Mouse (Mus musculus) embryonic facial prominence, embryonic 14.5 days (tissue): Measurements from ENCODE around the gene Kif19a. TPM values are rescaled to one million over a fixed set of nuclear protein-coding genes. Genes with fewer than 3 reads are reported as not detected.

ENCODE experiments used
- ATAC-seq: fragments of 200-750 bp; cut with Nextera tagmentation; 2 replicates; pipeline ENCODE4 v1.8.0; 2017; ENCODE audit warnings: low read depth, moderate number of reproducible peaks, moderate TSS enrichment
- DNase-seq: peaks from one replicate; pipeline ENCODE4 v3.0.0-alpha.2; 2015; ENCODE audit warnings: low spot score
- H3K27ac ChIP-seq: fragments of 300-500 bp; sonication (generic); replicated peaks from 2 replicates; pipeline ENCODE4 v1.5.1; 2014; ENCODE audit warnings: low read depth, mild to moderate bottlenecking, low read length, moderate library complexity
- H3K27me3 ChIP-seq: fragments of 300-500 bp; sonication (generic); replicated peaks from 2 replicates; pipeline ENCODE4 v1.6.1; 2014; ENCODE audit warnings: low read length; ENCODE audit not compliant: control insufficient read depth, insufficient read depth
- H3K36me3 ChIP-seq: fragments of 300-500 bp; sonication (generic); 2 replicates; pipeline ENCODE4 v1.6.1; 2014; ENCODE audit warnings: low read length, mixed read lengths; ENCODE audit not compliant: control insufficient read depth, insufficient read depth
- H3K4me1 ChIP-seq: fragments of 300-500 bp; sonication (generic); 2 replicates; pipeline ENCODE4 v1.6.1; 2014; ENCODE audit warnings: antibody characterized with exemption, low read length; ENCODE audit not compliant: control insufficient read depth, insufficient read depth
- H3K4me2 ChIP-seq: fragments of 300-500 bp; sonication (generic); 2 replicates; pipeline ENCODE4 v1.6.1; 2014; ENCODE audit warnings: low read depth, mild to moderate bottlenecking, low read length, moderate library complexity, mixed read lengths
- H3K4me3 ChIP-seq: fragments of 300-500 bp; sonication (generic); 2 replicates; pipeline ENCODE4 v1.5.1; 2014; ENCODE audit warnings: low read depth, mild to moderate bottlenecking, low read length
- H3K9ac ChIP-seq: fragments of 300-500 bp; sonication (generic); 2 replicates; pipeline ENCODE4 v1.6.1; 2014; ENCODE audit warnings: low read depth, mild to moderate bottlenecking, low read length, moderate library complexity, mixed read lengths
- H3K9me3 ChIP-seq: fragments of 300-500 bp; sonication (generic); 2 replicates; pipeline ENCODE4 v1.6.1; 2016; ENCODE audit warnings: low read length; ENCODE audit not compliant: control insufficient read depth
- WGBS: fragments of 180-500 bp; shearing (Covaris S2); extraction: QIAGEN DNeasy Blood & Tissue Kit; methylation state at CpG from one replicate; pipeline ENCODE4 v1.1.7; 2014; 5-methylcytosine and 5-hydroxymethylcytosine counted together
- polyA plus RNA-seq: library from polyadenylated mRNA; unstranded; fragments of >200 nt; fragmentation: Nextera tagmentation; extraction: Ambion mirVana; gene quantifications from 2 replicates; pipeline ENCODE4 v1.2.1, GENCODE M21; 2014

Gene Kif19a
- polyA plus RNA-seq, 1 experiment from 2014 or later = 2.1 TPM

DNA sequence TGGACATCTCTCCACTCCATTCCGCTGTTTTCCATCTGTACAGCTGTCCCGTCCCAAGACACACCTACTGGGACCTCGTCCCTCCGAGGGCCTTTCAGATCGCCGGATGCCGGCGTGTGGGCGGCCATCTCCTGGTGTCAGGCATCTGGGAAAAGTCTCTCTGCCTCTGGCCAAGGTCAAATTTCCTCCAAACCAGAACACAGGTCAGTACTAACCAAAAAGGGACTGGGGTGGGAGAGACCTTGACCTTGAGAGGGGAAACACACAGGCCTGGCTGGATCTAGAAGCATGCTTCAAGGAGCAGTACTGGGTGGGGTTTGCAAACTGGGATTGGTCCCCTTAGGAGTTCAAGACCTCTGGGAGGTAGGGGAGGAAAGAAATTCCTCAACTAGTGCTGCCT lies 24.5 kb downstream of the Kif19a start:
- no peak overlapping the region for H3K9ac ChIP-seq
- no peak for DNase-seq
- H3K27me3 ChIP-seq = peaks cover 93% of the 10 kb centered on the region
- H3K27ac ChIP-seq = no peak overlapping the region
- H3K4me1 ChIP-seq = peaks cover 7% of the 10 kb centered on the region
- no peaks in the 10 kb centered on the region for H3K36me3 ChIP-seq
- H3K4me3 ChIP-seq = no peak overlapping the region
- WGBS = 60% methylated on average over 9 of the region's 9 CpGs
- no peak overlapping the region for H3K4me2 ChIP-seq
- H3K9me3 ChIP-seq = no peaks in the 10 kb centered on the region
- no peak for ATAC-seq

GRCm38 (mm10) chr11:114790171-114790570 lies 25.0 kb downstream of the Kif19a start:
- DNase-seq (no peak), ATAC-seq (no peak)
- Histone ChIP-seq H3K27ac (no peak overlapping the region), H3K36me3 (no peaks in the 10 kb centered on the region), H3K9ac (no peak overlapping the region), H3K4me3 (no peak overlapping the region), H3K4me1 (peaks cover 7% of the 10 kb centered on the region), H3K4me2 (no peak overlapping the region), H3K27me3 (peaks cover 89% of the 10 kb centered on the region), H3K9me3 (no peaks in the 10 kb centered on the region)
- WGBS = 68% methylated on average over 12 of the region's 12 CpGs

DNA sequence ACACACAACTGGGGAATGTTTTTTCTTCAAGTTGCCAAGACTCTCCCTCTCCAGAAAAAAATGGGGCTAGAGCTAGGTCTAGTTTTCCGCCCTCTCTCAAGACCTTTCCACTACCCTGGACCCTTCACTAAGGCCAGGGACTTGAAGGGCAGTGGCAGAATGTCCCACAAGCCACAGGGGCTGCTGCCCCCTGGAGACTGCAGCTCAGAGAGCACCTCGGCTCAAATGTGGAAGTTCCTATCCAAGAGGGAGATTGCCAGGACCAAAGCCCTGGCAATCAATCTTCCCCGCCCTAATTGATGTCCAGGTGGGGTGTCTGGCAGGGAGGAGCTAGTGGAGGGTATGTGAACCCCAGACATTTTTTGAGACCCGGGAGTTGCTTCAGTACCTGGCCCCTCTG lies 25.7 kb downstream of the Kif19a start:
- H3K4me2 ChIP-seq = no peak overlapping the region
- no peak for DNase-seq
- no peak overlapping the region for H3K9ac ChIP-seq
- no peaks in the 10 kb centered on the region for H3K36me3 ChIP-seq
- no peaks in the 10 kb centered on the region for H3K9me3 ChIP-seq
- ATAC-seq = no peak
- WGBS = 31% methylated on average over 4 of the region's 4 CpGs
- H3K4me1 ChIP-seq = peaks cover 11% of the 10 kb centered on the region
- peaks cover 82% of the 10 kb centered on the region for H3K27me3 ChIP-seq
- H3K27ac ChIP-seq = no peak overlapping the region
- H3K4me3 ChIP-seq = peak overlapping the region; percentile 46; the same call in 1 of the 2 replicates

DNA sequence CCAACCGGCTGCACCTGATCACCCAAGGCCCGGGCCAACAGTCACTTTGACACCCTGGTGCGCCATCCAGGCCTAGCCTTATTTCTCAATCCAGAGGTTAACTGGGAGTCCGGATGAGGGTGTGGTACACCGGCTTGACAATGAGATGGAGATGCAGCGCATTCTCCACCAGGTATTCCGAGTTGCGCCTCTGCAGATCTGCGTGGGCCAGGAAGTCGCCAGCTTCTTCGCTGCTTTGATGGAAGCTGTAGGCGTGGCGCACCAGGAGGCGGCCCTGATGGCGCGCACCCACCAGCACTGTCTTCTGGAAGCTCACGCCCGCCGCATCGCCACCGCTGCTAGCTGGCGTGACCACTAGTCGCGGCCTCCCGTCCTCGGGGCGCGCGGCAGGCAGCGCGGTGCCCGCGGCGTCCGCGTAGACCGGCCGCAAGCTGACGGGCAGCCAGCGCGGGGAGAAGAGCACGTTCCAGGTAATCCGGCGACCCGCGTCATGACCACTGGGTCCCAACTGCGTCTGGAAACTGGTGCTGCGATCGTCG lies 26.2 kb downstream of the Kif19a start:
- H3K27ac ChIP-seq = no peak overlapping the region
- H3K27me3 ChIP-seq = peaks cover 76% of the 10 kb centered on the region
- peaks cover 7% of the 10 kb centered on the region; the same call in 1 of the 2 replicates for H3K4me1 ChIP-seq
- H3K36me3 ChIP-seq = no peaks in the 10 kb centered on the region
- peak overlapping the region; percentile 91 for H3K4me2 ChIP-seq
- peak overlapping the region; percentile 46 for H3K4me3 ChIP-seq
- DNase-seq = no peak
- WGBS = 4% methylated on average over 28 of the region's 50 CpGs
- no peaks in the 10 kb centered on the region for H3K9me3 ChIP-seq
- H3K9ac ChIP-seq = peak overlapping the region; percentile 47
- no peak for ATAC-seq

DNA sequence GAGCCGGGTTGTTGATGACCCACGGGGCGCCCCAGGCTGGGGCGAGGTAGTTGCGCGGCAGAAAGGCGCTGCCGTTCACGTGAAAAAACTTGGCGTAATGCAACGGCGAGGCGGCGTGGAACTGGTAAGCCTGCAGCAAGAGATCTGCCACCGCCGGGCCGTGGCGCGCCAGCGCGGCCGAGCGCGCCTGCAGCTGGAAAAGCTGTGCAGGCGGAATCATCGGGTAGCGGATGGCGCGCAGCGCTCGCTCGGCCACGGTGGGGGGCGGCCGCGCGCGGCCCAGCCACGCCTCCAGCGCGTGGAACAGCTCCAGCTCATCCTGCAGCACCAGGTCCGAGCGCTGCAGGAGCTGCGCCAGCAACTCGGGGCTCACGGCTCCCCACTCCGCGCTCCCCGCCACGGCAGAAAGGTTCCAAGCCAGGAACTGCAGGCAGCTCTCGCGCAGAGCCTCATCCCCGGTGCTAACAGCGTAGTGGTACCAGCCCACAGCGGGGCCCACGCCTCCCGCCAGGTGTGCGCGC lies 26.8 kb downstream of the Kif19a start:
- H3K9ac ChIP-seq = peak overlapping the region; percentile 47
- no peak for ATAC-seq
- peak overlapping the region; percentile 91 for H3K4me2 ChIP-seq
- H3K27me3 ChIP-seq = peaks cover 71% of the 10 kb centered on the region
- 0% methylated on average over 34 of the region's 59 CpGs for WGBS
- H3K9me3 ChIP-seq = no peaks in the 10 kb centered on the region
- no peak for DNase-seq
- H3K4me1 ChIP-seq = peaks cover 7% of the 10 kb centered on the region; the same call in 1 of the 2 replicates
- peak overlapping the region; percentile 46 for H3K4me3 ChIP-seq
- H3K27ac ChIP-seq = no peak overlapping the region
- no peaks in the 10 kb centered on the region for H3K36me3 ChIP-seq

- Histone ChIP-seq H3K27me3 (peaks cover 62% of the 10 kb centered on the region), H3K4me2 (no peak overlapping the region), H3K4me1 (peaks cover 7% of the 10 kb centered on the region; the same call in 1 of the 2 replicates), H3K9ac (no peak overlapping the region), H3K27ac (no peak overlapping the region), H3K9me3 (no peaks in the 10 kb centered on the region), H3K36me3 (no peaks in the 10 kb centered on the region), H3K4me3 (no peak overlapping the region)
- no peak for ATAC-seq
- DNase-seq = no peak
- WGBS = 48% methylated on average over 5 of the region's 5 CpGs
Measured at GRCm38 (mm10) chr11:114792931-114793494, 27.8 kb downstream of the Kif19a start.

GRCm38 (mm10) chr11:114793868-114794545 lies 28.8 kb downstream of the Kif19a start:
- Histone ChIP-seq H3K27ac (no peak overlapping the region), H3K27me3 (peaks cover 53% of the 10 kb centered on the region), H3K36me3 (no peaks in the 10 kb centered on the region), H3K9ac (no peak overlapping the region), H3K4me2 (no peak overlapping the region), H3K4me3 (no peak overlapping the region), H3K9me3 (no peaks in the 10 kb centered on the region), H3K4me1 (peaks cover 7% of the 10 kb centered on the region; the same call in 1 of the 2 replicates)
- ATAC-seq (no peak), DNase-seq (no peak)
- 69% methylated on average over 17 of the region's 19 CpGs for WGBS

- 43% methylated on average over 4 of the region's 4 CpGs for WGBS
- peak overlapping the region; percentile 67 for H3K4me2 ChIP-seq
- no peak overlapping the region for H3K9ac ChIP-seq
- 0 out of 2 replicates have a peak, but pooled peaks have one; percentile 1 for ATAC-seq
- H3K4me1 ChIP-seq = 0 out of 2 replicates have a peak, but pooled peaks cover 4% of the 10 kb centered on the region
- peaks cover 46% of the 10 kb centered on the region for H3K27me3 ChIP-seq
- H3K27ac ChIP-seq = no peak overlapping the region; the same call in 1 of the 2 replicates
- no peak for DNase-seq
- no peak overlapping the region for H3K4me3 ChIP-seq
- H3K36me3 ChIP-seq = no peaks in the 10 kb centered on the region
- no peaks in the 10 kb centered on the region for H3K9me3 ChIP-seq
Measured at GRCm38 (mm10) chr11:114794691-114795090, 29.5 kb downstream of the Kif19a start.
